In the genomic region with DNA sequence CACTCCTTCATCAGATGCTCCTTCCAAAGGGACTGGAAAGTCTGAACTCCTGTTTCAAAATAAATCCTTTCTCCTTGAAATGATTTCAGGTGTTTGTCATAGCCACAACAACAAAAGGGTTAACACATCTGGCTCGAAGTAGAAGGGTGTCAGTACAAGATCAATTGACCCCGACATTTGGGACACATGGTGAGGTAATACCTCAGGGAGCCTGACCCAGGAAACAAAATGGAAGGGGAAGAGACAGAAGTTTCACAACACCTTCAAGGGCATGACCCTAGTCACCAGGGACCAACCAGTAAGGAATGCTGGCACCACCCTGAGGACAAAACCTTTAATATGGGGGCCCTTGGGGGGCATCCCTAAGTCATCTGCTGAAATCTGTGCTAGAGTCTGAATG, we compare ENCODE assay signal across 16 mouse cellular contexts.
"Had no signal": no experiment of that assay in that cellular context is flagged by ENCODE, and none has a peak within 500 bp of the region (broad histone marks: within the 10 kb centered on the region; RNA-seq: fewer than 3 reads in every experiment).

No protein-coding gene starts in this region.

- H3K4me3 ChIP-seq: neural tube, embryonic 13.5 days; neural tube, embryonic 15.5 days; stomach, embryonic 15.5 days had no signal

- H3K4me2 ChIP-seq: neural tube, embryonic 13.5 days; neural tube, embryonic 15.5 days; stomach, embryonic 15.5 days had no signal

- H3K27me3 ChIP-seq: neural tube, embryonic 13.5 days; neural tube, embryonic 15.5 days; stomach, embryonic 15.5 days had no signal

- DNase-seq: retina, postnatal 1 day; right cerebral cortex, adult 18-20 months; right cerebral cortex, postnatal 14 days; right cerebral cortex, postnatal 25 days; right cerebral cortex, postnatal 4 days; spleen, adult 18-20 months; thymus, adult 18-20 months; thymus, adult 2 months; thymus, postnatal 14 days; thymus, postnatal 25 days; thymus, postnatal 36 days; thymus, postnatal 4 days had no signal

- H3K9ac ChIP-seq: neural tube, embryonic 13.5 days; neural tube, embryonic 15.5 days; stomach, embryonic 15.5 days had no signal

- H3K9me3 ChIP-seq: neural tube, embryonic 13.5 days; neural tube, embryonic 15.5 days; stomach, embryonic 15.5 days had no signal

- H3K27ac ChIP-seq: neural tube, embryonic 13.5 days; neural tube, embryonic 15.5 days; stomach, embryonic 15.5 days; stomach, postnatal 0 days had no signal

- H3K4me1 ChIP-seq: stomach, embryonic 15.5 days had no signal

- H3K36me3 ChIP-seq: neural tube, embryonic 13.5 days; neural tube, embryonic 15.5 days; stomach, embryonic 15.5 days had no signal
